Mouse (Mus musculus) midbrain, postnatal 0 days (tissue): ENCODE measurements at regions not wholly inside any gene's neighbourhood (a gene's known extent, or its start where the extent isn't known, plus 50 kb on each side); places are given as distances from the start of the nearest gene placed in this dataset.

Experiments used
- ATAC-seq: fragments of 200-750 bp; cut with Nextera tagmentation; 2 replicates; pipeline ENCODE4 v1.8.0; 2017; ENCODE audit warnings: moderate number of reproducible peaks, mild to moderate bottlenecking, moderate TSS enrichment, moderate library complexity; ENCODE audit not compliant: low FRiP score
- DNase-seq: peaks from one replicate; pipeline ENCODE4 v3.0.0-alpha.2; 2015; ENCODE audit warnings: low spot score
- H3K27ac ChIP-seq: fragments of 300-500 bp; sonication (generic); 2 replicates; pipeline ENCODE4 v1.5.1; 2014; ENCODE audit warnings: low read depth, mild to moderate bottlenecking, low read length, mixed read lengths
- H3K27me3 ChIP-seq: fragments of 300-500 bp; sonication (generic); 2 replicates; pipeline ENCODE4 v1.6.1; 2014; ENCODE audit warnings: low read length, control low read depth, mixed read lengths; ENCODE audit not compliant: insufficient read depth
- H3K36me3 ChIP-seq: fragments of 300-500 bp; sonication (generic); 2 replicates; pipeline ENCODE4 v1.6.1; 2014; ENCODE audit warnings: low read length, control low read depth, mixed read lengths; ENCODE audit not compliant: insufficient read depth
- H3K4me1 ChIP-seq: fragments of 300-500 bp; sonication (generic); 2 replicates; pipeline ENCODE4 v1.6.1; 2014; ENCODE audit warnings: mild to moderate bottlenecking, control low read depth, antibody characterized with exemption, low read length, mixed read lengths; ENCODE audit not compliant: insufficient read depth
- H3K4me2 ChIP-seq: fragments of 300-500 bp; sonication (generic); 2 replicates; pipeline ENCODE4 v1.6.1; 2014; ENCODE audit warnings: low read depth, mild to moderate bottlenecking, low read length, mixed read lengths; ENCODE audit not compliant: poor library complexity, severe bottlenecking
- H3K4me3 ChIP-seq: fragments of 300-500 bp; sonication (generic); 2 replicates; pipeline ENCODE4 v1.5.1; 2014; ENCODE audit warnings: low read depth, mild to moderate bottlenecking, low read length, moderate library complexity
- H3K9ac ChIP-seq: fragments of 300-500 bp; sonication (generic); replicated peaks from 2 replicates; pipeline ENCODE4 v1.6.1; 2014; ENCODE audit warnings: mild to moderate bottlenecking, low read length, moderate library complexity, mixed read lengths; ENCODE audit not compliant: poor library complexity, severe bottlenecking
- H3K9me3 ChIP-seq: fragments of 300-500 bp; sonication (generic); 2 replicates; pipeline ENCODE4 v1.6.1; 2016; ENCODE audit warnings: low read length, control low read depth
- CTCF ChIP-seq: IDR thresholded peaks from 2 replicates; pipeline ENCODE4 v1.5.1; 2016; ENCODE audit warnings: antibody characterized with exemption, mild to moderate bottlenecking
- WGBS: fragments of 180-500 bp; shearing (Covaris S2); extraction: QIAGEN DNeasy Blood & Tissue Kit; methylation state at CpG from one replicate; pipeline ENCODE4 v1.1.7; 2014; 5-methylcytosine and 5-hydroxymethylcytosine counted together

DNA sequence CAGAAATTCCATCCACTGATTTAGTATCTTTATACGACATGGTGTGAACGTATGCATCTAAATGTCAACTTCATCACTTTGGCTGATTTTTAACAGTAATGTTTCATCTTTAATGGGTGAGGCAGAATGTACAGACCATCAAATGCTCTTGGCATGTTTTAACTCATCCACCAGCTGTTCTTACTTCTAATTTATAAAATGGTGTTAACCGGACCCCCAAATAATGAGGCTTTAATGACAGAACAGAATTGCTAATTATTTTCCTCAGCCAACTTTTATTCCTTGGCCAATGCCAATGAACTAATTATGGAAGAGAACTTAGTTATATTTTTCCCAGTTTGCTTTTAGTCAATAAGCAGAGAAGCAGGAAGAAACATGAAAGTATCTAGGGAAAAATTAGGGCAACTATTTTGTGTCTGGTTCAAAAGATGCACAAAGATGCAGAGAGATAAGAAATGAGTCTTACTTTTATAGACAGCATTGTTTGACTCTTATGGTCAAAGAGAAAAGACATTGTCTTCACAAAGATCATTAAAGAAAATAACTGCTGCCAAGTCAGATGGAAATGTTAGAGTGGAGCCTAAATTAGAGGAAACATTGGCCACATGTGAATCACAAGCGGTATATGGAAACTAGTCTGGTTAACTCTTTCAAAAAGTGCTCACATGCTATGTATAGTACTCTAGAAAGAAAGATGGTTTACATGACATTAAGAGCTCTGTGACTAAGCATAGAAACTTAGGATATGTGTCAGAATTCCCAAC lies 1504.5 kb upstream of the Tenm4 start:
- Histone ChIP-seq H3K4me2 (no peak overlapping the region), H3K36me3 (no peaks in the 10 kb centered on the region), H3K9me3 (no peaks in the 10 kb centered on the region), H3K4me3 (no peak overlapping the region), H3K9ac (no peak overlapping the region), H3K27me3 (no peaks in the 10 kb centered on the region), H3K27ac (no peak overlapping the region), H3K4me1 (no peaks in the 10 kb centered on the region)
- ATAC-seq = no peak
- DNase-seq = no peak
- TF ChIP-seq CTCF = no peak
- 89% methylated on average over 4 of the region's 4 CpGs for WGBS

DNA sequence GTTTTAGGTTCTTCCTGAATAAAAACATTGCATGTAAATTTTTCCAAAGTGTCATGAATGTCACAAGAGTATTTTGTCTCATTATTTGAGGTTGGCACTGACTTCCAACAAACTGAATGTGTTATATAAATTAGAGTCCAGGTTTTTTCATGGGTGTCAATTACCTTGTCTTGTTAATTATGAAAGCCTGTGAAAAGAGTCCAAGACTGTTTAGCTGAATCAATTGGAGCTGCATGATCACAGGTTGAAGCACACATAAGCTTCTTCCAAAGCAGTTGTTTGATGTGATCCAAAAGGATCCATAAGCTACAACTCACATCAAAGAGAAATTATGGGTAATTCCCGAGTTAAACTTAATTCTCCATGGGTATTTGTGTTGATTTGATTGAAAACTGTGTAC lies 1502.8 kb upstream of the Tenm4 start:
- no peak for TF ChIP-seq CTCF
- Histone ChIP-seq H3K4me2 (no peak overlapping the region), H3K27me3 (no peaks in the 10 kb centered on the region), H3K4me3 (no peak overlapping the region), H3K4me1 (no peaks in the 10 kb centered on the region), H3K9me3 (no peaks in the 10 kb centered on the region), H3K9ac (no peak overlapping the region), H3K36me3 (no peaks in the 10 kb centered on the region), H3K27ac (no peak overlapping the region)
- ATAC-seq = no peak
- no peak for DNase-seq
- WGBS = 18% methylated on average over 1 of the region's 1 CpGs

DNA sequence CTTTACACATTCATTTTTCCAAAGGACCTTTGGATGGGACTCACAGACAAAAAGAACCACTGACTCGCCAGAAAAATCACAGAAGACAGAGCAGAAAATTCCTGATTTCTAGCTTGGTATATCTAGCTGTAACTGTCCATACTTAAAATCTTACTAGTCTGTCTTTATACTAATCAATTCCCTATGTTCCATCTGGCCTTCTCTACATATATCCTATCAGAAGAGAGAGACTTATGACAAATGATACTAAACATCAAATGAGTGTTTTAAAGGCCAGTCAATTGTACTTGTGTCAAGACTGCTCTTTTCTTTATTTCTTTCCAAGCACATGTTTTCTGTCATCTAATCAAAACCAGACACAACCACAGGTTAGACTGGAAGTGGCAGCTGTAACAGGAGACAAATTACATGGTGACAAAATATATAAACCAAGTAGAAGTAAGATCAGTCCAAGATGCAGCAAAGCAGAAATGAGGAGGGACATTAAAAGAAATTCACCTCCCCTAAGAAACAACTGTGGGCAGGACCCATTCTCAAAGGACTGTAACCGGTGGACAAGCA lies 1502.1 kb upstream of the Tenm4 start:
- Histone ChIP-seq H3K4me2 (no peak overlapping the region), H3K4me1 (no peaks in the 10 kb centered on the region), H3K27me3 (no peaks in the 10 kb centered on the region), H3K27ac (no peak overlapping the region), H3K36me3 (no peaks in the 10 kb centered on the region), H3K4me3 (no peak overlapping the region), H3K9me3 (no peaks in the 10 kb centered on the region), H3K9ac (no peak overlapping the region)
- no peak for DNase-seq
- WGBS = 46% methylated on average over 2 of the region's 2 CpGs
- no peak for TF ChIP-seq CTCF
- ATAC-seq = no peak

- no peak for ATAC-seq
- 33% methylated on average over 2 of the region's 2 CpGs for WGBS
- no peak overlapping the region for H3K4me3 ChIP-seq
- H3K4me2 ChIP-seq = no peak overlapping the region
- no peaks in the 10 kb centered on the region for H3K9me3 ChIP-seq
- H3K9ac ChIP-seq = no peak overlapping the region
- no peak overlapping the region for H3K27ac ChIP-seq
- no peaks in the 10 kb centered on the region for H3K27me3 ChIP-seq
- no peak for DNase-seq
- TF ChIP-seq CTCF = no peak
- no peaks in the 10 kb centered on the region for H3K4me1 ChIP-seq
- H3K36me3 ChIP-seq = no peaks in the 10 kb centered on the region
Observed at GRCm38 (mm10) chr7:94687887-94688286, 1483.2 kb upstream of the Tenm4 start.

GRCm38 (mm10) chr7:94697214-94697613 lies 1473.8 kb upstream of the Tenm4 start:
- Histone ChIP-seq H3K27me3 (no peaks in the 10 kb centered on the region), H3K4me1 (no peaks in the 10 kb centered on the region), H3K9ac (no peak overlapping the region), H3K27ac (no peak overlapping the region), H3K4me2 (no peak overlapping the region), H3K4me3 (no peak overlapping the region), H3K36me3 (no peaks in the 10 kb centered on the region), H3K9me3 (no peaks in the 10 kb centered on the region)
- no peak for ATAC-seq
- 66% methylated on average over 4 of the region's 4 CpGs for WGBS
- no peak for TF ChIP-seq CTCF
- no peak for DNase-seq

GRCm38 (mm10) chr7:94706457-94706856 lies 1464.6 kb upstream of the Tenm4 start:
- Histone ChIP-seq H3K27ac (no peak overlapping the region), H3K4me1 (no peaks in the 10 kb centered on the region), H3K27me3 (no peaks in the 10 kb centered on the region), H3K9ac (no peak overlapping the region), H3K4me2 (no peak overlapping the region), H3K36me3 (no peaks in the 10 kb centered on the region), H3K4me3 (no peak overlapping the region), H3K9me3 (no peaks in the 10 kb centered on the region)
- no peak for DNase-seq
- no peak for ATAC-seq
- TF ChIP-seq CTCF = no peak
